Mouse (Mus musculus): ENCODE measurements around the gene Foxd2. TPM values are rescaled to one million over a fixed set of nuclear protein-coding genes. Genes with fewer than 3 reads are reported as not detected.

The Foxd2 gene
- total and polyA plus RNA-seq, 3 experiments, result 0.14 to 0.17 TPM; not detected in 1

GRCm38 (mm10) chr4:114953172-114953571 lies 44.5 kb upstream of the Foxd2 start:
- Histone ChIP-seq H3K27ac (ENCODE audit: insufficient read depth, low read depth) (no peak overlapping the region), H3K9ac (ENCODE audit: insufficient read depth, low read depth) (no peak overlapping the region)
- in situ Hi-C loops (cut with MboI; ENCODE audit: low pct_ligation_motif_present, low pct_unique_long_range_greater_than_20kb, low sequenced_read_pairs), result no loop called here

DNA sequence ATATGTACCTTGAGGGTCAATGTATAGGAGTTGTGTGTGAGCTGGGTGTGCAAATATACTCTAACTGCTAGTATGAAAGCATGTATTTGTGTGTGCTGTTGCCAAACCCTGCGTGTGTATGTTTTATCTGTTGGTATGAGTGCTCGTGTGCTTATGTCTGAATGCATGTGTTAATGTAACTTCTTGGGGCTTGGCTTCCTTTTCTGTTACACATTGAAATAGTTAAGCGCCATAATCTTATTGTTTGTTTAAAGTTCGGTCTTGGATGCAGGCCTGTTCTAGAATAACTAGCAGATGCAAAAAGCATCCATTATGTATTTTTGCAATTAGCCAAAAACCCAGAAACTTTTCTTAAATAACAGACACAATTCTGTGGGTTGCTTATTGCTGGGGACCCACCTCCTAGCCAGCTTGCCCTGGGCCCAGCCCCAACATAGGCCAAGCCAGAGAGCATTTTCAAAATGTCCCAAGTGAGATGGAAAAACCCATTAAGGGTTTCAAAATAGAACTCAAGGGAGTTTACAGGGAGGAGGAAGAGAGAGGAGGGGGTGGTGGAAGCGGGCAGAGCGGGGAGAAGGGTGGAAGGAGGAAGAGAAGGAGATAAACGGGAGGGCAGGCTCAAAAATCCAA lies 39.3 kb upstream of the Foxd2 start:
- DNase-seq (ENCODE audit: extremely low read depth), result no peak
- in situ Hi-C loops (cut with MboI; ENCODE audit: low pct_ligation_motif_present, low pct_unique_long_range_greater_than_20kb, low sequenced_read_pairs) (no loop called here), dilution Hi-C loops (cut with MboI; ENCODE audit: extremely low pct_ligation_motif_present, extremely low pct_unique_long_range_greater_than_20kb, low sequenced_read_pairs) (no loop called here)
- no peak overlapping the region for H3K4me3 ChIP-seq (replicated peaks in 1 of 3; ENCODE audit: low read depth in 2 of 3, low read length in 2 of 3, poor library complexity in 1 of 3)
- no peak overlapping the region for H3K27ac ChIP-seq (ENCODE audit: insufficient read depth, low read depth)
- H3K27me3 ChIP-seq (replicated peaks), result peaks cover 1% of the 10 kb centered on the region
- TF ChIP-seq JUN (IDR thresholded peaks at IDR 0.05; ENCODE audit: insufficient read depth, low read depth, low read length) (no peak), MYC (IDR thresholded peaks at IDR 0.05; ENCODE audit: low read depth, low read length) (no peak), CHD1 (IDR thresholded peaks at IDR 0.05; ENCODE audit: low read depth, low read length) (no peak), POLR2A (IDR thresholded peaks at IDR 0.05; ENCODE audit: low read depth, low read length) (no peak), NRF1 (IDR thresholded peaks at IDR 0.05; ENCODE audit: low read depth, low read length) (no peak), IRF4 (IDR thresholded peaks at IDR 0.05; ENCODE audit: low read depth, low read length) (no peak), CHD2 (IDR thresholded peaks at IDR 0.05; ENCODE audit: low read length) (no peak), ZKSCAN1 (IDR thresholded peaks at IDR 0.05; ENCODE audit: borderline replicate concordance, low read depth, low read length) (no peak), E2F4 (IDR thresholded peaks at IDR 0.05; ENCODE audit: insufficient replicate concordance, low read depth, low read length) (no peak), TBP (conservative IDR thresholded peaks at IDR 0.05; ENCODE audit: low read depth, low read length) (no peak), RAD21 (IDR thresholded peaks at IDR 0.05; ENCODE audit: low read depth, low read length) (no peak), SIN3A (IDR thresholded peaks at IDR 0.05; ENCODE audit: low read length) (no peak), JUND (conservative IDR thresholded peaks at IDR 0.05; ENCODE audit: low read depth, low read length) (no peak)
- peaks cover 0 to 5% of the 10 kb centered on the region in 2 experiments; a peak in 2 of 4 replicates for H3K4me1 ChIP-seq (ENCODE audit: control insufficient read depth in 1 of 2, insufficient read depth in 2 of 2)
- no peaks in the 10 kb centered on the region for H3K9me3 ChIP-seq (replicated peaks; ENCODE audit: low read length)
- no peaks in the 10 kb centered on the region for H3K36me3 ChIP-seq (replicated peaks in 1 of 2; ENCODE audit: control insufficient read depth in 1 of 2, insufficient read depth in 1 of 2, low read length in 1 of 2)
- no peaks in the 10 kb centered on the region for H3K79me2 ChIP-seq (replicated peaks; ENCODE audit: control insufficient read depth, extremely low read depth, insufficient read depth, poor library complexity, severe bottlenecking)
- no peak overlapping the region for H3K9ac ChIP-seq (ENCODE audit: insufficient read depth, low read depth)
- H3K4me2 ChIP-seq (ENCODE audit: insufficient read depth, low read depth, poor library complexity, severe bottlenecking), result no peak overlapping the region

More at GRCm38 (mm10) chr4:114953172-114953571, 44.5 kb upstream of the Foxd2 start:
- H3K4me2 ChIP-seq (ENCODE audit: insufficient read depth, low read depth, poor library complexity, severe bottlenecking), result no peak overlapping the region
- no peaks in the 10 kb centered on the region for H3K9me3 ChIP-seq (replicated peaks; ENCODE audit: low read length)
- H3K4me1 ChIP-seq (ENCODE audit: control insufficient read depth in 1 of 2, insufficient read depth in 2 of 2), result peaks cover 0 to 5% of the 10 kb centered on the region in 2 experiments; a peak in 1 of 4 replicates
- no peak for DNase-seq (ENCODE audit: extremely low read depth)
- no peaks in the 10 kb centered on the region for H3K36me3 ChIP-seq (replicated peaks in 1 of 2; ENCODE audit: control insufficient read depth in 1 of 2, insufficient read depth in 1 of 2, low read length in 1 of 2)
- H3K79me2 ChIP-seq (replicated peaks; ENCODE audit: control insufficient read depth, extremely low read depth, insufficient read depth, poor library complexity, severe bottlenecking), result no peaks in the 10 kb centered on the region
- no peak for TF ChIP-seq ELF1 (IDR thresholded peaks at IDR 0.05; ENCODE audit: low read depth, low read length)
- TF ChIP-seq NRF1 (IDR thresholded peaks at IDR 0.05; ENCODE audit: low read depth, low read length), result no peak
- no peak for TF ChIP-seq USF2 (conservative IDR thresholded peaks at IDR 0.05; ENCODE audit: low read depth, low read length)
- no peak for TF ChIP-seq IRF4 (IDR thresholded peaks at IDR 0.05; ENCODE audit: low read depth, low read length)
- TF ChIP-seq GABPA (IDR thresholded peaks at IDR 0.05; ENCODE audit: insufficient replicate concordance, low read depth, low read length), result no peak
- TF ChIP-seq NELFE (IDR thresholded peaks at IDR 0.05; ENCODE audit: low read depth, low read length), result no peak
- no peak for TF ChIP-seq RAD21 (IDR thresholded peaks at IDR 0.05; ENCODE audit: low read depth, low read length)
- no peak for TF ChIP-seq POLR2A (IDR thresholded peaks at IDR 0.05; ENCODE audit: low read depth, low read length)
- no peak for TF ChIP-seq CTCF (conservative IDR thresholded peaks at IDR 0.05 in 1 of 2, IDR thresholded peaks at IDR 0.05 in 1 of 2; ENCODE audit: low read depth in 2 of 2, low read length in 2 of 2)
- TF ChIP-seq MAX (IDR thresholded peaks at IDR 0.05; ENCODE audit: low read length), result no peak
- no peak for TF ChIP-seq ZKSCAN1 (IDR thresholded peaks at IDR 0.05; ENCODE audit: borderline replicate concordance, low read depth, low read length)
- no peak for TF ChIP-seq MXI1 (IDR thresholded peaks at IDR 0.05; ENCODE audit: low read depth, low read length)
- no peak for TF ChIP-seq TCF12 (IDR thresholded peaks at IDR 0.05; ENCODE audit: low read depth, low read length)
- no peak for TF ChIP-seq RCOR1 (conservative IDR thresholded peaks at IDR 0.05; ENCODE audit: low read depth, low read length)
- no peak for TF ChIP-seq ETS1 (conservative IDR thresholded peaks at IDR 0.05; ENCODE audit: low read depth, low read length)
- no peak for TF ChIP-seq E2F4 (IDR thresholded peaks at IDR 0.05; ENCODE audit: insufficient replicate concordance, low read depth, low read length)
- no peak overlapping the region for H3K4me3 ChIP-seq (replicated peaks in 1 of 3; ENCODE audit: low read depth in 2 of 3, low read length in 2 of 3, poor library complexity in 1 of 3)
- dilution Hi-C loops (cut with MboI; ENCODE audit: extremely low pct_ligation_motif_present, extremely low pct_unique_long_range_greater_than_20kb, low sequenced_read_pairs), result no loop called here
- H3K27me3 ChIP-seq (replicated peaks), result no peaks in the 10 kb centered on the region

All from CH12.LX (cell line).